Mouse (Mus musculus) kidney, adult 2 months (tissue): ENCODE data around the gene Zfp668.

ENCODE experiments used
- CTCF ChIP-seq: fragments of 200-500 bp; conservative IDR thresholded peaks from 2 replicates; pipeline ENCODE4 v1.5.1; 2011; ENCODE audit warnings: low read depth, mild to moderate bottlenecking, control low read depth, low read length, moderate library complexity, mixed read lengths; ENCODE audit not compliant: insufficient read depth, insufficient read length
- POLR2A ChIP-seq: fragments of 200-500 bp; IDR thresholded peaks from one replicate; pipeline ENCODE4 v1.6.1; 2011; ENCODE audit warnings: low read depth, low read length, control low read depth

GRCm38 (mm10) chr7:127925252-127925651 is 48.6 kb upstream of the Zfp668 start:
- TF ChIP-seq POLR2A (no peak), CTCF (no peak)
